Mouse (Mus musculus): Measurements from ENCODE around the gene Ubl4b.

- no peak for TF ChIP-seq CTCF (IDR thresholded peaks at IDR 0.05; ENCODE audit: low read depth, low read length)
- no peak for TF ChIP-seq GATA1 (IDR thresholded peaks at IDR 0.05; ENCODE audit: borderline replicate concordance, low read length)
- no peak for TF ChIP-seq TAL1 (conservative IDR thresholded peaks at IDR 0.05; ENCODE audit: low read depth, low read length)
- no peak for TF ChIP-seq GATA2 (IDR thresholded peaks at IDR 0.05; ENCODE audit: borderline replicate concordance, low read depth, low read length)
Measured at GRCm38 (mm10) chr3:107537504-107537889, 17.4 kb downstream of the Ubl4b start.
